Mouse (Mus musculus) neural tube, postnatal 0 days (tissue): ENCODE data around the gene Dusp22. TPM values are rescaled to one million over a fixed set of nuclear protein-coding genes. Genes with fewer than 3 reads are reported as not detected.

Experiments
- polyA plus RNA-seq: library from polyadenylated mRNA; unstranded; fragments of >200 nt; fragmentation: Nextera tagmentation; extraction: Ambion mirVana; gene quantifications from 2 replicates; pipeline ENCODE4 v1.2.1, GENCODE M21; 2015

The Dusp22 gene
- polyA plus RNA-seq = 35.3 and 38.2 TPM in 2 replicates

GRCm38 (mm10) chr13:30659613-30660505 lies at the start of gene Dusp22:
TSS of gene Dusp22 (plus strand) at chr13:30659999.

GRCm38 (mm10) chr13:30749021-30749556 lies 89.3 kb downstream of the Dusp22 start, which contains the start of gene Irf4:
TSS of gene Irf4 (plus strand) at chr13:30749226.

Other genes with a start within 250 kb of the Dusp22 start
- gene Uqcrfs1, start 114.6 kb upstream of the Dusp22 start, polyA plus RNA-seq = 378 and 430 TPM in 2 replicates
- 0.05 and 0.18 TPM in 2 replicates for gene Irf4, start 89.2 kb downstream of the Dusp22 start, polyA plus RNA-seq